Mouse (Mus musculus) kidney, adult 18-20 months (tissue): ENCODE results near the gene Kat8.

ENCODE experiments used
- DNase-seq: peaks from one replicate; pipeline ENCODE4 v3.0.0; 2021

The Kat8 gene

DNA sequence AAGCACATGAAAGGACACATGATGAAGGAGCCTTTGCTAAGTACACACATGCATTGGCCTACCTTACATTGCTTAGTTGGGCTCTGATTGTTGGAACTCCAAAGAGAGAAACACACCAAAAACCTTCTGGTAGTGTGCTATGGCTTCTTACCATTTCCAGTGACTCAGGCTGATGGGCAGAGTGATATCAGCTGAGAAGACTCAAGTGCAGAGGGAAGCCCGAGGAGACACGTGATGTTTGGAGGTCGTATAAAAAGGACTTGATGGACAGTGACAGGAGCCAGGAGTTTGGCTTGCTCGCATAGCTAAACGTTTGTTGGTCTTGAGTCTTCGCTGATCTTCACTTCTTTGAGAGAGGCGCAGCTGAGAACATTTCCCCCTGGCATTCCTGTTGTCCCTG is 14.8 kb upstream of the Kat8 start:
- DNase-seq, result no peak

DNA sequence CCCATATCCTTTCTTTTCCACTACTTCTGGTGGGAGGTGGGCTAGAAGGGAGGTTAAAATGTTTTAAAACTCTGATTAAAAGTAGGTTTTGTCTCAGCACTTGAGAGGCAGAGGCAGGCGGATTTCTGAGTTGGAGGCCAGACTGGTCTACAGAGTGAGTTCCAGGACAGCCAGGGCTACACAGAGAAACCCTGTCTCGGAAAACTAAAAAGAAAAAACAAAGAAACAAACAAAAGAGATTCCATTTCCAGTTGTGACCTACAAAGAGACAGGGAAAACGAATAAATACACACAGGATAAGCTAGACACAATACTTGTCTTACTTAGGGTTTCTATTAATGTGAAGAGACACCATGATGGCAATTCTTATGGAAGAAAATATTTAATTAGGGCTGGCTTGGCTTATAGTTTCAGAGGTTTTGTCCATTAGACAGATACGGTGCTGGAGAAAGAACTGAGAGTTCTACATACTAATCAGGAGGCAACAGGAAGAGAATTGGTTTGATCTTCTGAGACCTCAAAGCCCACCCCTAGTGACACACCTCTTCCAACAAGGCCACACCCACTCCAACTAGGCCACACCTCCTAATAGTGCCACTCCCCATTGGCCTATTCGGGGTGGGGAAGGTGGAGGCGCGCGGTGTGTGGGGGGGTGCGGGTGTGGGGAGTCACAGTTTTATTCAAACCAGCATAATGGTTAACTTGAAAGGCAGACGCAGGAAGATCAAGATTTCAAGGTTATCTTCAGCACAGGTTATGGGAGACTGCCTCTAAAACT is 13.9 kb upstream of the Kat8 start:
- DNase-seq, result no peak

DNA sequence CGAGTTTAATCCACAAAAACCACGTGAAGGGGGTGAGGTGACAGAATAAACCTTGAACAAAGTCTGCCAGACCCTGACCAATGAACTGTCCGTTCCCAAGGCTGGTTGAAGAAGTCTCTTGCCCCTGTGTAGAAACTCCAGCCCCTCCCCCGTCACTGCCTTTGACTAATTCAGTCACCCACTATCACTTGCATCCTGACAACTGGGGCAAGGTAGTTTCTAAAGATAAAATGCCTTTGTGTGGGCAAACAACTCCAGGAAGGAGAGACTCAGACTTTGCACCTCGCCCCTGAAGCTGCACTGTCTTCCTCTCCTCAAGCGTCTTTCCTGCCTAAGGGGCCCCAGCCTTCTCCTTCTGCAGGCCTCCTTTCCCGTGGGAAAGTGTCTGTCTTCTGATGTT is 12.3 kb upstream of the Kat8 start:
- no peak for DNase-seq

DNA sequence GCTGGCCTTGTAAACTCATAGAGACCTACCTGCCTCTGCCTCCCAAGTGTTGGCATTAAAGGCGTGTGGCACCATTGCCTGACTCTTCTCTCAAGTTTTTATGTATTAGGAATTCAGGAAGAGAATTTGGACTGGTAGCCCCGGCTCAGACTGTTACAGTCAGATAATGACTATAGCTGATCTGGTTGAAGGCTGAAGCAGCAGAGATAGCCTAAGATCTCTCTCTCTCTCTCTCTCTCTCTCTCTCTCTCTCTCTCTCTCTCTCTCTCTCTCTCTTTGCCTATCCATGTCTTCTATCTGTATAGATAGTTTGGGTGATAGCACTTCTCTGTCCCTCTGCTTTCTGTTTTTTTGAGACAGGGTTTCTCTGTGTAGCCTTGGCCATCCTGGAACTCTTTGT is 10.5 kb upstream of the Kat8 start:
- DNase-seq, result no peak

DNA sequence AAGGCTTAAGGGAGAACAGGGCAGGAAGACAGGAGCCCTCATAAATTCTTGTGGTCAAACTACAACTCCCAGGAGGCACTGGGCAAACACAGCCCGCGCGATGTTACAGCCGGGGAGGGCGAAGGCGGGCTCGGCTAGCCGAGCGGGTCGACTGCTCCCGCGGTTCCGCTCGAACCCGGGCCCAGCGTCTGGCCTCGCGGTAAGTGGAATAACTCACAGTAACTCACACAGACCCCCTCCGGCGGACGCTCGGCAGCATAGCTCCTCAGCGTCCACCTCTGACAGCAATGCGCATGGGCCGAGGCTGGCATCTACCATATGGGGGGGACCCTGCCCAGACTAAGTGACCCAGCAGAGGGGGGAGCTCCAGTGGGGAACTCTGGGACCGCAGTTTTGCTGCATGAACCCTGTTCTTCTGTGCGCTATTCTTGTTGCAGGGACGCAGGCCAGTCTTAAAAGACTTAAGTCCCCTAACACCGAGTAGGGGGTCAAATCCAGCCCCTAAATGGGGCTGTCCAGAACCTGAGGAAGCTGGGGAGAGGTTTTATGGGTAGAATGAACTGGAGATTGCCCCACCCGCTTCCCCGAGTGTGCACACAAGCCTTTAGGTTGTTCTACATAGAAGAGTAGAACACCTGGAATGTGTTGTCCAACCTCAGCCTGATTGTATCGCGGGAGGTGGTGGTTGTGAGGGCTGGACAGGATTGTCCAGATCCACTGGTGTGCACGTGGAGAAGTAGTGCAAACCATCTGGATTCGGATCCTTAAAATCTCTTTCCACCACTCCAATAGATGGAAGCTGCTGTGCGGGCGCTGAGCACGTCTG is 8.1 kb upstream of the Kat8 start, which contains the start of gene Bckdk:
Gene Bckdk, plus strand, starts transcription at position 112 of the 826 bp plus-strand sequence.
- peak; percentile 73 for DNase-seq

DNA sequence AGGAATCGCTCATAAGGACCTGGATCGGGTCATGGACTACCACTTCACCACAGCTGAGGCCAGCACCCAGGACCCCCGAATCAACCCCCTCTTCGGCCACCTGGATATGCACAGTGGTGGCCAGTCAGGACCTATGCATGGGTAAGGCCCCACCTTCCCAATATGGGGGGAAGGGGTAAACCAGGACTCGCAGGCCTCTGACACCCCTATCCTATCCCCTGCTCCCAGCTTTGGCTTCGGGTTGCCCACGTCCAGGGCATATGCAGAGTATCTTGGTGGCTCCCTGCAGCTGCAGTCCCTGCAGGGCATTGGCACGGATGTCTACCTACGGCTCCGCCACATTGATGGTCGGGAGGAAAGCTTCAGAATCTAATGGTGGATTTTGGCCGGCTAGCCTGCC is 4.4 kb upstream of the Kat8 start:
- DNase-seq, result no peak

DNA sequence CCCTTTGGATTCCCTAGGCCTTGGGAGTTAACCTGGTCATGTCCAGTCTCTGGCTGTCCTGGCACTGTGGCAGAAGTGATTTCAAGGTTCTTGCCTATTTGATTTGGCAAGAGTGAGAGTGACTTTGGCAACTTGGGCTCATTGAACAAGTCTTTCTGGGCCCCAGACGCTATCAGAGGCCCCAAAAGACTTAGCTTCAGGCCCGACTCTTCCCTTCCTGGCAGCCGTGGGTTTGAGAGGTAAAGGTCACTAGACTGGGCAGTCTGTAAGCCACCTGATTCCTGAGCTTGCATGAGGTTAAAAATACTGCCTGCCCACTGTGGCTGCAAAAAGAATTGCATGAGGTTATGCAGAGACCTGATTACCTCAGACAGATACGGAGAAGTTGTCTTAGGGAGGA is 3.7 kb upstream of the Kat8 start:
- DNase-seq, result no peak

DNA sequence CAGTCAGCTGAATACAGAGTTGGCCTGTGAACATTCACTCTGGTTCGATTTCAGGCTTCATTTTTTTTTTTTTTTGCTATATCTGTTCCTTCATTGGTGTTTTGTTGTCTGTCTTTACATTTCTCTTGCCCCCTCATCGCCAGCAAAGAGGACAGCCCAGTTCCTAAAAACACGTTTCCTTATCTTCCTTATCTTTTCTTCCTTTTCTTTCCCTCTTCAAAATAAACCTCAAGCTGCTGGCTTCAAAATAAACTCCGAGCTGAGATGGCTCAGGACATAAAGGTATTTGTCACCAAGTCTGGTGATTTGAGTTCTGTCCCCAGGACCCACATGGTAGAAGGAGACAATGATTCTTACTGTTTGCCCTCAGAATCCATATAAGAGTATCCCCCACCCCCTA is 622 bp downstream of the Kat8 start:
- DNase-seq, result no peak

DNA sequence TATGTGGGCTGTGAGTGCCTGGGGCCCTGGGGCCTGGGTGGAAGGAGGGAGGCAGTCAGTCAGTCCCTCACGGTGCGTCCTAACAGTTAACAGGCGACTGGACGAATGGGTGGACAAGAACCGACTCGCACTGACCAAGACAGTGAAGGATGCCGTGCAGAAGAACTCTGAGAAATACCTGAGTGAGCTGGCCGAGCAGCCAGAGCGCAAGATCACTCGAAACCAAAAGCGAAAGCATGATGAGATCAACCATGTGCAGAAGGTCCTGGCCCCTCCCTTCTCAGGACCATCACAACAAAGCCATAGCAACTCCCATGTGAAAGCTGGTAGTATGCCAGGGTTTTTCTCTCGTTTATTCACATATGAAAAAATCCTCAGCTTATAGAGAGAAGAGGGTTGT is 3.0 kb downstream of the Kat8 start:
- DNase-seq, result no peak

DNA sequence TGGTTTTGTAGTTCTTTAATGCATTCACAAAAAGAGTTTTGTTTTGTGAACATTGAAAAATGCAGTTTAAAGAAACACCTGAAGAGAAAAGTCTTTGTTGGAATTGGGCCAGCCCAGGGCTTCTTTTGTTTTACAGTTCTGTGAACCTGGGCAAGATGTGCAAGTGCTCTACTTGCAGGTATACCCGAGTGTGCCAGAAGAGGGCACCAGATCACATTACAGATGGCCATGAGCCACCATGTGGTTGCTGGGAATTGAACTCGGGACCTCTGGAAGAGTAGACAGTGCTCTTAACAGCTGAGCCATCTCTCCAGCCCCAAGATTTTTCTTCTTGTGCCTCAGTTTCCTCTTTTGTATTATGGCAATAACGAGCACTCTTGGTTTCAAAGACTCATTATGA is 5.9 kb downstream of the Kat8 start:
- peak; percentile 75 for DNase-seq

DNA sequence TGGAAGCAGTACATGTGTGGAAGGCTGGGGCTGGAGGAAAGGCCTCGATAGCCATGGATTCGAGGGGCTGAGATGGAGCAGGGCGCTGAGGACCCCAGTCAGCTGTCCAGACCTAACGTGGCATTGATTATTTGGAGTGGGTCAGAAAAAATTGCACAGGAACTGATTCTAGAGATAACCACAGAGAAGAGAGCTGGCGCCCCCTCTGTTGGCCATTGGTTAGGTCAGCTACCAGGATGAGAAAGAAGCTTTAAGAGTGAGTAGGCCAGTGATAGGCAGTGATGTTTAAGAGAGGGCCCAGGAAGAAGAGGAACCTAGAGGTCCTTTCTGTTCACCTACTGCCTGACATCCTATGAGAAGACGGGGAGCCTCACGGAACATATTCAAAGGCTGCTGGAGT is 7.0 kb downstream of the Kat8 start:
- peak; percentile 36 for DNase-seq

DNA sequence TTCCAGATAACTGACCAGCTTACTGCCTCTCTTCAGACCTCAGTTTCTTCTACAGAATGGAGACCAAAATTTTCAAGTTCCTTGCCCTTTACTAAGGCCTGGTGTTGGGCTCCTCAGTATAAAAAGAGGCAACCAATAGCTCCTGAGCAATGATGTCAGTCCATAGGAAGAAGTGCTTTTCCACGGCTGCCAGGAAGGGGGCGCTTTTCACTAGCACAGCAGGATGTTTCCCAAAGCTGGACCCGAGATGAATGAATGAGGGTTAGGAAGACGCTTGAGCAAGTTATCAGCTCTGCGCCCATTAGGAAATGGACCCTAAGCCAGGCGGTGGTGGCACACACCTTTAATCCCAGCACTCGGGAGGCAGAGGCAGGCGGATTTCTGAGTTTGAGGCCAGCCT is 9.2 kb downstream of the Kat8 start:
- DNase-seq, result peak; percentile 53

DNA sequence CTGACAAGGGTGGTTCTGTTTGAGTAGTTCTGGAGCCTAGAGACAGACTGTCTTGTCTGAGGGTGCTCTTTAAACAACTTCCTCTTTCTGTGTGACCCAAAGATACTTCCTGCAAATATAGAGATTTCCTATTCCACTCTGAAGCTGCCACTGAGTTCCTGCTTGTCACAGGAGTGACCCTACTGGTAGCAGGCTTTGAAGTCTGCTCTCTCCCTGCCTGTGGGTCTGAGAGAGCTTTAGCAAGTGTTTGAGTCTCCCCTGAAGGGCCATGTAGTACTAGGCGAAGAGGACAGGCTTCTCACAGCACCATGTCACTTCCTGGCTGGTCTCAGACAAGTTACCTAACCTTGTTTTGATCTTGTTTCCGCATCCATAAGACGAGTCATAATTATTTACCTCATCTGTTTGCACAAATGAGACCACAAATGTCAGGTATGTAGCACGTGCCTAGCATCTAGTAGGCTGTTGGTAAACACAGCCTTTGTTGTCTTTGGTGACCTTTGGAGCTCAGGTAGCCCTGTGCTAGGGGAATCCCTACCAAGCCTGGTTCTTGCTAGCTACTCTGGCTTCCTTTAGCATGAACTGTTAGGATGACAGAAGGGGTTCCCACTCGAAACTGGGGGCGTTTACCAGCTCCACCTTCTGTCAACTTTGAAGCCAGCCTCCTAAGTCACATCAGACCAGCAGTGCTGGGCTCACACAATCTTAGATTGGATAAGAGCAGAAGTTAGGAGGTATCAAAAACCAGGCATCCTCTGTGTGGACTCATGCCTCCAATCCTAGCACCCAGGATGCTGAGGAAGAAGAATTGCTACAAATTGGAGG is 10.3 kb downstream of the Kat8 start:
- no peak for DNase-seq

DNA sequence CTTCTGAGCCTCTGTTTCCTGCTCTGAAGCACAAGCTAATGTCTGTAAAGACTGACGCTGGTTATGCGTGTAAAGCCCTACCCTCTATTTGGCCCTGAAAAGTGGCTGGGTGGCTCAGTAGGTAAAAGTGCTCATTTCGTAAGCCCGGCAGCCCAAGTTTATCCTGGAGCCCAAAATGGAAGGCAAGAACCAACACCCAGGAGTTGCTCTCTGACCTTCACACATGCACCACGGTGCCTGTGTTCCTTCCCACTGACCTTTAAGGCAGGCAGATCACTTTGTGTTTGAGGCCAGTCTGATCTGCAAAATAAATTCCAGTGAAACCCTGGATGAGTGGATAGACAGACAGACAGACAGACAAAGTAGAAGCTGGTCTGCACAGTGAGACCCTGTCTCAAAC is 11.4 kb downstream of the Kat8 start:
- peak; percentile 44 for DNase-seq

DNA sequence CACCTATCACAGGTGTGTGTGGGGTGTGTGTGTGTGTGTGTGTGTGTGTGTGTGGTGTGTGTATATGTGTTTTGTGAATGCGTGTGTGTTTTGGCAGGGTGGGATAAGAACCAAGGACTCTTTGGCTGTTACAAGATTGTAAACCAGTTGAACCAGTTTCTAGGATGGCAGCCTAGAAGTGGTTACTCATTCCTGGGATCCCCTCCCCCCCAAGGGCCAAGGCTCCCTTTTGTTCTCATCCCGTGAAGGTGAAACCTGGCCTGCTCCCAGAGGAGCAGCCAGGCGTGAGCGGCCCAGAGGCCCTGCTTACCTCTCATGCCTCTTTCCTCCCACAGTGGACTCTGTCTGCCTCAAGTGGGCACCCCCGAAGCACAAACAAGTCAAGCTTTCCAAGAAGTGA is 12.9 kb downstream of the Kat8 start:
- DNase-seq, result peak; percentile 85

DNA sequence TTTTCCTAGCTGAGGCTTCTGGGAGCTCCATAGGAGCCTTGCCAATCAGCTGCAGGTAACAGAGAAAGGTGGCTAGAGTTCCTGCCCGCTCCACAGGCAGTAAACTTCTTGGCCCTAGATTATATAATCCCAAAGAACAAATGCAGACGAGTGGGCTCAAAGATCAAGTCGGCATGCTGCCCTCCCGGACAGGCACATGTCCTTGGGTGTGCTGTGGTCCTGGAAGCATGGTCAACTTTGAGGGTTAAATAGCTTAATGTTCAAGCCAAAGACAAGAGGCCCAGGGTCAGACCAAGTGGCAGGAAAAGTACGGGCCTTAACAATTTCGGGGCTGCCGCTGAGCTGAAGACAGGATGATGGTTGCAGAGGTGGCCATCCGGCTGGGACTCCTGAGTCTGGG is 13.8 kb downstream of the Kat8 start:
- peak; percentile 76 for DNase-seq

DNA sequence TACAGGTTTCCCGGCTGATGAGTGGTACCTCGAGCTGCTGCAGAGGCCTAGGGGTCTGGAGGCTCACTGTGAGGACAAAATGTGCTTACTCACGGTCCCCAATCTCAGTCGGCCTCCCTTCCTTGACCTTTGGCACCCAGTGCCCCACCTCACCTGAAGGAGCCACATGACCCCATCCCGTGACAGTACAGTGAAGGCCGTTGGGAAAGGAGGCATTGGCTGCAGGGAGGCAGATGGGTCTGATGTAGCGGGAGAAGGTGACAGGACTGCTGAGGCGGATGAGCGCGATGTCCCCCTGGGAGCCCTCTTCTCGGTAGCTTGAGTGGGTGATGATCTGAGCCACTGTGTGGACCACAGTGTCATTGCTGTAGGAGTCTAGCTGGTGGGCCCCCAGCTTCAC is 14.5 kb downstream of the Kat8 start:
- peak; percentile 82 for DNase-seq

DNA sequence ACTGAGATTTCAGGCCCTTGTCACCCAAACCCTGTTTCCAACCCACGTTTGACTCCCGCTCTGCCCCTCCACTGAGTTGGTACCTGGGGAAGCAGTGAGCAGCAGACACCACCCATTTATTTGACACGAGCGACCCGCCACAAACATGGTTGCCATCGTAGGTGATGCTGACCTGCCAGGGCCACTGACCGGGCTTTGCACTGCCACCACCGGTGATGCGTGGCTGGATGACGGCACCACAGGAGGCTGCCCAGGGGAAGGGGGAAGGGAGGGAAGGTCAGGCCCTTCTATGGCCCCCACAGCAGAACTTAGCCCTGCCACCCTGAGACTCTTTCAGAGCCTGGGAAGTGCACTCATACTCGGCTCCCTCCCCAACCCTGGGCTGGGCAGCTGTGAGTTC is 15.4 kb downstream of the Kat8 start:
- DNase-seq, result peak; percentile 54

DNA sequence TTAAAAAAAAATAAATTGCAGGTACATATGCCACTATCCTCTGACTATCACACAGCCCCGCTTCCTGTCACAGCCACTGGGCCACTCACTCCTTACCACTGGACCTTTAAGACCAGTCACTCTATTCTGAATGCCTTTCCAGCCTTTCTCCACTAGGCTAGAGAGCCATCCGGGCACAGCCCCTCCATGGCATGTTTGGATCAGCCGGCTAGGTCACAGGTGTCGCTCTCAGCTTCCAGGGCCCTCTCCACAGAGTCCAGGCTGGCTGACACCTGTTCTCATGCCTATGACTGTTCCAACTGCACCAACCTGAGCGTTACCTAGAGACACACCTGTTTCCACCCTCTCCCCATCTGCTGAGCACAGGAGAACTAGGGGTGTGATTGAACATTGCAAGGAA is 16.3 kb downstream of the Kat8 start:
- peak; percentile 58 for DNase-seq

DNA sequence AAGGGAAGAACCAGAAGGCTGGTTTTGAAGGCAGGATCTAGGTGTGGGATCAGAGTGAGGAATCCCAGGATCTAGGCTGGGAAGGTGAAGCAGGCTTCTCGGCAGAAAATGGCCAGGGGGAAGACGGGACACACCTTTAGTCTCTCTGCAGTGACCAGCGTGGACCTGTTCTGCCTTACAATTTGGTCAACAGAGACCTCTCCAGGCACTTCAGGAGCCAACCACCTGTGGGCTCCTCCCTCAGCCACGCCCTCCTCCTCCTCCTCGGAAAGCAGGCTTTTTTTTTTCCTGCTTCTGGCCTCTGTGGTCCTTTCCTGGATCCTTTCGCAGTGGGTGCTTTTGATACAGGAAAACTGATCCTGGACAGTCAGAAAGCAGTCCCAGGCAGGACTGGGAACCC is 17.6 kb downstream of the Kat8 start, which contains the start of gene Prss8:
Gene Prss8, minus strand, starts transcription at position 182 of the 400 bp plus-strand sequence.
- peak; percentile 92 for DNase-seq

DNA sequence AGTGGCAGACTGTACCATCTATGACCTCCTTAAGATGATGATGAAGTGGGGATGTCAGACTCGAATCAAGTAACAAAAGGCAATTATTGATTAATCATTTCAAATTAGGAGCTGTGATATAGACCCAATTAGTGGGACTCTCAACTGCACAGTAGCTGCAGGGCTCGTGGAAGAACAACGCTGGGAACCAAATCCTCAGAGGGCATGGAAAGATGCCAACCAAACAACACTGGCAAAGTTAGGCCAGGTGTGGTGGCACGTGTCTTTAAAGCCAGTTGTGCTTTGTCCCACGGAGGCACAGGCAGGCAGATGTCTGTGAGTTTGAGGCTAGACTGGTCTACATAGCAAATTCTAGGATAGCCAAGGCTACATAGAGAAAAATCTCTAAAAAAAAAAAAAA is 18.3 kb downstream of the Kat8 start:
- DNase-seq, result peak; percentile 25

DNA sequence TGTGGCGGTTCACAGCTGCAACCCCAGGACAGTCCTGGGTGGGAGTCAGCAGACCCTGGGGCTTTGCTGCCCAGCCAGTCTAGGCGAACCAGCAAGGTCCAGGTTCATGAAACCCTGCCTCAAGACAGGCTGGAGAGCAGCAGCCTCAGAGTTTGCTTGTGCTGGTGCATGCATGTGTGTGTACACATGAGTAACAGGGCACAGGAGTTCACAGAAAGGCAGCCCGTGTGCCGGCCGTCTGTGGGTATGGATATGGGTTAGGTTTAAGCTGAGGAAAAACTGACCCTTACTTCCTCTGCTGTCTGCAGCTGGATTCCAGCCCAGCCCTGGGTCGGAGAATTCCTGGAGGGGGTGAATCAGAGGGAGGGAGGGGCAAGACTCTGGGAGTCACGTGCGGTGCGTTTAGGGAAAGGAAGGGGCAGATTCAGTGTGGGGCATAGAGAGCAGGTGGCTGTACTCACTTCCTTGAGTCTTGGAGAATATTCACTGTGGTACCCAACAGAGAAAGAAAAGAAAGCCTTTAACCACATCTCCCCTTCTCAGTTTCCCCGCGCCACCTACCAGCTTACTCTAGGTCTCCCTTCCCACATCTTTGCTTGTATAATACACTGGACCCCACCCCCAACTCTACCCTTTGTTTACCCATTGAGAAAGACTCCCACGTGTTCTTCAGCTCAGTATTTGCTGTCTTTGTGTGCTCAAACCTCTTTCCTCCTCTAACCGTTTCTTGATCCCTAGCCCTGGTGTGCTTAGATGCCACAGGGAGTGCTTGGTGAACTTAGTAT is 19.2 kb downstream of the Kat8 start:
- DNase-seq, result peak; percentile 74
